Mouse (Mus musculus): ENCODE data around the gene Ninj2. TPM values are rescaled to one million over a fixed set of nuclear protein-coding genes. Genes with fewer than 3 reads are reported as not detected.

The Ninj2 gene
- total and polyA plus RNA-seq, 3 experiments: 1.1 to 6.5 TPM; not detected in 1

GRCm38 (mm10) chr6:120188376-120189235 is 95.5 kb downstream of the Ninj2 start (continued):
- TF ChIP-seq POLR2AphosphoS2 (IDR thresholded peaks at IDR 0.05; ENCODE audit: low read depth, low read length): no peak
- no peak for TF ChIP-seq MAX (IDR thresholded peaks at IDR 0.05; ENCODE audit: low read length)
- TF ChIP-seq JUN (IDR thresholded peaks at IDR 0.05; ENCODE audit: insufficient read depth, low read depth, low read length): no peak
- TF ChIP-seq SMC3 (IDR thresholded peaks at IDR 0.05; ENCODE audit: low read depth, low read length): peak; percentile 58
- TF ChIP-seq ETS1 (conservative IDR thresholded peaks at IDR 0.05; ENCODE audit: low read depth, low read length): peak; percentile 51; the same call in 1 of the 2 replicates
- TF ChIP-seq NELFE (IDR thresholded peaks at IDR 0.05; ENCODE audit: low read depth, low read length): peak; percentile 60
- no peak for TF ChIP-seq PAX5 (IDR thresholded peaks at IDR 0.05; ENCODE audit: low read length)
- TF ChIP-seq TBP (conservative IDR thresholded peaks at IDR 0.05; ENCODE audit: low read depth, low read length): 0 out of 2 replicates have a peak, but pooled peaks have one; percentile 42
- no peak for TF ChIP-seq USF2 (conservative IDR thresholded peaks at IDR 0.05; ENCODE audit: low read depth, low read length)
- TF ChIP-seq CTCF (conservative IDR thresholded peaks at IDR 0.05 in 1 of 2, IDR thresholded peaks at IDR 0.05 in 1 of 2; ENCODE audit: low read depth in 2 of 2, low read length in 2 of 2): peak in 1 of 2 experiments; percentile 42; a peak in 2 of 4 replicates

- Histone ChIP-seq H3K4me2 (ENCODE audit: insufficient read depth, low read depth, poor library complexity, severe bottlenecking) (0 out of 2 replicates have a peak overlapping the region, but pooled peaks have one; percentile 14), H3K4me1 (ENCODE audit: control insufficient read depth in 1 of 2, insufficient read depth in 2 of 2) (peaks cover 27 to 86% of the 10 kb centered on the region in 2 experiments), H3K36me3 (replicated peaks in 1 of 2; ENCODE audit: control insufficient read depth in 1 of 2, insufficient read depth in 1 of 2, low read length in 1 of 2) (no peaks in the 10 kb centered on the region), H3K9ac (ENCODE audit: insufficient read depth, low read depth) (peak overlapping the region; percentile 94), H3K27me3 (replicated peaks) (no peaks in the 10 kb centered on the region), H3K27ac (ENCODE audit: insufficient read depth, low read depth) (peak overlapping the region; percentile 75), H3K9me3 (replicated peaks; ENCODE audit: low read length) (no peaks in the 10 kb centered on the region), H3K79me2 (replicated peaks; ENCODE audit: control insufficient read depth, extremely low read depth, insufficient read depth, poor library complexity, severe bottlenecking) (no peaks in the 10 kb centered on the region), H3K4me3 (replicated peaks in 1 of 3; ENCODE audit: low read depth in 2 of 3, low read length in 2 of 3, poor library complexity in 1 of 3) (no peak overlapping the region)
- DNase-seq (ENCODE audit: extremely low read depth): peak; percentile 27
- TF ChIP-seq NELFE (IDR thresholded peaks at IDR 0.05; ENCODE audit: low read depth, low read length) (no peak), E2F4 (IDR thresholded peaks at IDR 0.05; ENCODE audit: insufficient replicate concordance, low read depth, low read length) (no peak), JUND (conservative IDR thresholded peaks at IDR 0.05; ENCODE audit: low read depth, low read length) (no peak), MAX (IDR thresholded peaks at IDR 0.05; ENCODE audit: low read length) (no peak), MXI1 (IDR thresholded peaks at IDR 0.05; ENCODE audit: low read depth, low read length) (no peak), ETS1 (conservative IDR thresholded peaks at IDR 0.05; ENCODE audit: low read depth, low read length) (no peak), MEF2A (IDR thresholded peaks at IDR 0.05; ENCODE audit: borderline replicate concordance, low read depth, low read length) (no peak), USF2 (conservative IDR thresholded peaks at IDR 0.05; ENCODE audit: low read depth, low read length) (no peak), UBTF (IDR thresholded peaks at IDR 0.05; ENCODE audit: low read depth, low read length) (no peak), MYC (IDR thresholded peaks at IDR 0.05; ENCODE audit: low read depth, low read length) (no peak), ZC3H11A (IDR thresholded peaks at IDR 0.05; ENCODE audit: low read depth, low read length) (no peak), CHD2 (IDR thresholded peaks at IDR 0.05; ENCODE audit: low read length) (no peak)
- in situ Hi-C loops (cut with MboI; ENCODE audit: low pct_ligation_motif_present, low pct_unique_long_range_greater_than_20kb, low sequenced_read_pairs): loop anchor here (5.0 kb wide), 3 partner anchors 37 to 152 kb away; partner anchors contain the start of gene Wnk1
- dilution Hi-C loops (cut with MboI; ENCODE audit: extremely low pct_ligation_motif_present, extremely low pct_unique_long_range_greater_than_20kb, low sequenced_read_pairs): no loop called here
Observed at GRCm38 (mm10) chr6:120189287-120189686, 96.1 kb downstream of the Ninj2 start.
